Mouse (Mus musculus): ENCODE results near the gene Nectin1. TPM values are rescaled to one million over a fixed set of nuclear protein-coding genes. Genes with fewer than 3 reads are reported as not detected.

Nectin1 gene
- total RNA-seq, 1 experiment from 2014 or later, result 0.50 TPM

DNA sequence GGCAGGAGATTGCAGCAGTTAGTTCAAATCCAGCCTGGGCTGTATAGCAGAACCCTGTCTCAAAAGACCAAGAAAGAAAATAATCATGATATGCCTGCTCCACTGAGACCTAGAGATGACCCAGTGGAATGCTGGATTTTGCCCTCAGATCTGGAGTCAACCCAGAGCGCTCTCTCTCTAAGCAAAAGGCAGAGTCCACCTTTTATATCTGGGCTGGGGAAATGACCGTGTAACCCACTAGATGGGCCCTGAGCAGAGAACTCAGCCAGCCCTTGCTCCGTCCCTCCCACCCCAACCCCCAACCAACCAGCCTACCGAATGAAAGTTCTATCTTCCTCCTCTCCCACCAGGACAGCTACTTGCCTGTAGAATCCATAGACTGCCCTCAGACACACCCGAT, 81.4 kb downstream of the Nectin1 start:
- ATAC-seq (replicated peaks in 1 of 2; ENCODE audit: insufficient read depth in 1 of 2, low FRiP score in 2 of 2, low TSS enrichment in 1 of 2, low read depth in 1 of 2, poor library complexity in 2 of 2, severe bottlenecking in 2 of 2), result no peak

DNA sequence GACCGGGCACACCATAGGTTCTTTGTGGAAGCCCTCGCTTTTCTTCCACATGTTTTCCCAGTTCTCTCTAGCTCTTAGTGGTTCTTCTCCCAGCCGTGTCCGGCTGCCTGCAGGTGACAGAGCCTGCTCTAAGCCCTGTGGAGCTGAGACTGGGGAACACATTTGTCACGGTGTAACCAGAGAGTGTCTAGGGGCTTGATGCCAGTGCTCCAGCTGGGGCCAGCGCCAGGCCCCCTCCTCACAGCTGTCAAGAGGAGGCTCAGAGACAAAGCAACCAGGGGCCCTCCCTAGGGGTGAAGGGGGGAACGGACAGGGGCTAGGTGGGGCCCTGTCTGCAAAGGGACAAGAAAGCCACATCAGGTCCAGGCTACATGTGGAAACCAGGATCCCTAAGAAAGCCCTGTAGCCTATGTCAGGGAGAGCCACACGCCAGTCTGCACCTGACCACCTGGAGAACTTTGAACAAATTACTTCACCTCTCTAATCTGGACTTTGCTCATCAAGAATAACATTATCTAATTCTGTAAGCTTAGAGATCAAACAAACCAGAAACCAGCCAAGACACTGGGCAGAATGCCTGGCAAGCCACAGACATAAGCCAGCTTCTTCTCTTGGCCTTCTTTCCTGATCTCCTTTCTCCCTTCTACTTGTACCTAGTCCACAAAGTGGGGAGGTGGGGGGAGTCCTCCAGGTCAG, 82.9 kb downstream of the Nectin1 start:
- no peak for ATAC-seq (replicated peaks in 1 of 2; ENCODE audit: insufficient read depth in 1 of 2, low FRiP score in 2 of 2, low TSS enrichment in 1 of 2, low read depth in 1 of 2, poor library complexity in 2 of 2, severe bottlenecking in 2 of 2)

DNA sequence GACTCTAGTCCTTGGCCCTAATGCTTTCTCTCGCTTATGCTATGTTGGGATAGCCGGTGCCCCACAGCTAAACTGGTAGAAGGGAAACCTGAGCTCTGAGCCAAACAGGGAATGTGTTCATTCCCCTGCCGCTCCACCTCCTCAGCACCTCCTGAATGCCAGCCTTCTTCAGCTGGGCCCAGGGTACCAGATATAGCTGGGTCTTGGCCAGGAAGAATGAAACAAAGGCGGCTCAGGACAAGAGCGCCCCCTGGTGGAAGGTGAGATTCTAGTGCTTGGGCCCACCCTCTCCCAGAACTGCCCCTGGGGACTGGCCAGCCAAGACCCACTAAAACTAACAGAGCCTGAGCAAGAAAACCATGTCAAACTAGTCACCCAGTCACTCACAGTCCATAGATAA, 83.8 kb downstream of the Nectin1 start:
- ATAC-seq (replicated peaks in 1 of 2; ENCODE audit: insufficient read depth in 1 of 2, low FRiP score in 2 of 2, low TSS enrichment in 1 of 2, low read depth in 1 of 2, poor library complexity in 2 of 2, severe bottlenecking in 2 of 2), result peak; percentile 42 to 56; a peak in 3 of 4 replicates

DNA sequence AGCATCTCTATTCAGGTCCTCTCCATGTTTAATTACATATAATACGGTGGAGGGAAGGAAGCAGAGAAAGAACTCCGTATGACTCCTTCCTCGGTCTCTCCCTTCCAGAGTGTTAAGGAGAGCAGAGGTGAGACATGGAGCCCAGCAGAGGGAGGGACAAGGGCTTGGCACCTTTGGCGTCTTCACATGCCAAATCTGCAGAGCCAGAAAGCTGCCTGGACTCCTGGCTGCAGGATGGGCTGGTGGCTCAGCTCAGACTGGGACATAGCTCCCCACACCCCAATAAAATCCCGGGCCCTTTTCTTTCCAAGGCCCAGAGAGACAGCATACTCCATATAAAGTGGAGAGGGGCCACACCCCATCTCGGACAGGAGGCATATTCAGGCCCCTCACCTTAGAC, 85.2 kb downstream of the Nectin1 start:
- ATAC-seq (replicated peaks in 1 of 2; ENCODE audit: insufficient read depth in 1 of 2, low FRiP score in 2 of 2, low TSS enrichment in 1 of 2, low read depth in 1 of 2, poor library complexity in 2 of 2, severe bottlenecking in 2 of 2), result no peak

DNA sequence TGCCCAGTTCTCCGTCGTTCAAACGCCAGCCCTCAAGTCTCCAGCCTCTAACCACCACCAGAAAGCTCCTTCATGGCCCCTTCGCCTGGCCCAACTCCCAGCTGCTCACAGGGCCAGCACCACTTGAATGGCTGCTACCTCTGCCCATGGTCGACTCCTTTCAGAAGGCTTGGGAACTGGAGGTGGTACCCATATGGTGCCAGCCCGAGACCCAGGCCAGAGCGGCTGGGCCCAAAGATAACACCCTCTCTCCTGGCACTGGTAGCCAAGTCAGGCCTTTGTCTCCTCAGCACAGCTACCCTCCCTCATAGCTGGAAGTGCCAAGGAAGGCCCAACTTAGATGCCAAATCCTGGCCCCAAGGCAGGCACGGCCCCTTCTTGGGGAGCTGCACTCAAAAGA, 89.4 kb downstream of the Nectin1 start:
- ATAC-seq (replicated peaks in 1 of 2; ENCODE audit: insufficient read depth in 1 of 2, low FRiP score in 2 of 2, low TSS enrichment in 1 of 2, low read depth in 1 of 2, poor library complexity in 2 of 2, severe bottlenecking in 2 of 2), result no peak

DNA sequence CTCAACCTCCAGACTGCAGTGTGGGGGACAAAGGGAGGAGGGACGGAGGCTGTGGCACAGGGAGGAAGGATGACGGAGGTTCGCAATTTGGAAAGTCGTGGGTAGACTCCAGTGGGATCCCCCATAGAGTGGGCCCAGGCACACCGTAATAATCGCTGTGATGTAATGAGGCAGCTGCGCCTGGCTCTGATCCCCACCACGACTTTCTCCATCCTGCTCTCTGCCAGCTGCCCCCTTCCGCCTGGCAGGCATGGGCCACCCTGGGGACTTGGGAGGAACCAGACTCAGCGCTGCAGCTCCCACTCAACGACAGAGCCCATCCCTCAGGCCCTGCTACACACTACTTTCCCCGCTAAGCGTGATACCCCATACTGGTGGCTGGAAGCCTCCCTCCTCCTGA, 90.5 kb downstream of the Nectin1 start:
- ATAC-seq (replicated peaks in 1 of 2; ENCODE audit: insufficient read depth in 1 of 2, low FRiP score in 2 of 2, low TSS enrichment in 1 of 2, low read depth in 1 of 2, poor library complexity in 2 of 2, severe bottlenecking in 2 of 2), result no peak

DNA sequence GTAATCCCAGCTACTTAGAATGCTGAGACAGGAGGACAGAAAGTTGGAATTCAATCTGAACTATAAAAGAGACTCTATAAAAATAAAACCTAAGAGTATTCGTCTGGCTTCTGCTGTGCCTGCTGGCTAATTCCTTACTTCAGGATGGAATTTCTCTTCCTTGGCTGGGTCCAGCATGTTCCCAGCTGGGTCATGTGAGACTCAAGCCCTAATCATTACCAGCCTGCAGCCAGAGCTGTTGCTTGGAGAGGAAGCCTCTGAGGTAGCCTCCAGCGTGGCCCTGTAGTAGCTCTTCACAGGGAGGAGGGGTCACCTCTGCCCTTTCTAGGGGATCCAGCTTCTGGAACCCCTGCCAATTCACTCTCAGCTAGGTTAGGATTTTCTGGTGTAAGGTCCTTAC, 94.8 kb downstream of the Nectin1 start:
- ATAC-seq (replicated peaks in 1 of 2; ENCODE audit: insufficient read depth in 1 of 2, low FRiP score in 2 of 2, low TSS enrichment in 1 of 2, low read depth in 1 of 2, poor library complexity in 2 of 2, severe bottlenecking in 2 of 2), result no peak

DNA sequence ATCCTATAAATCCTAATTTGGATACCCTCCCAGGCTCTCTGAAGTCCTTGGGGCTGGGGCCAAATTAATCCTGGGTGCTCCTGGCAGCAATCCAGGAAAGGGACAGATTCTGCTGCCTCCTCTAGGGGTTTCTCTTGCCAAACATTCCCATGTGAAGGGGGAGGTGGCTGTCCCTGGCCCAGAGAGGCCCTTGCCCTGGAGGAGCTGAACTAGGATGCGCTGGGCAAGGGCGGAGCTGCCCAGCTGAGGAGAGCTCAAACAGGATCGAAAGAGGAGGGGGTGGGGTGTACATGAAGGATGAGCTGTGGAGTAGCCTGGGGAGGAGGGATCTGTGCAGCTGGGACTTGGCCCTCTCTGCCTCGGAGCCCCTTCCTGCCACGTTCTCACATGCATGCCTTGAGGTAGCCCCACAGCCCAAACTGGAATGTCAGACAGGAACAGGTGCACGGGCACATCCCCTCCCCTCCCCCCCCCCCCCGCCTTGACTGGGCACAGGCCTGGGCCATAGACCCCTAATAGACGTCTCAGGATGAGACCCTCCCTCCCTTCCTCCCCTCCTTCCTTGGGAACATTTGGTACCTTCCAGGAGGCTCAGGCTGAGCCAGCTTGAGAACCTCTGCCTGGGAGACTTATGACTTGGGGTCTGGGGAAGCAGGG, 99.3 kb downstream of the Nectin1 start:
- ATAC-seq (replicated peaks in 1 of 2; ENCODE audit: insufficient read depth in 1 of 2, low FRiP score in 2 of 2, low TSS enrichment in 1 of 2, low read depth in 1 of 2, poor library complexity in 2 of 2, severe bottlenecking in 2 of 2), result no peak

DNA sequence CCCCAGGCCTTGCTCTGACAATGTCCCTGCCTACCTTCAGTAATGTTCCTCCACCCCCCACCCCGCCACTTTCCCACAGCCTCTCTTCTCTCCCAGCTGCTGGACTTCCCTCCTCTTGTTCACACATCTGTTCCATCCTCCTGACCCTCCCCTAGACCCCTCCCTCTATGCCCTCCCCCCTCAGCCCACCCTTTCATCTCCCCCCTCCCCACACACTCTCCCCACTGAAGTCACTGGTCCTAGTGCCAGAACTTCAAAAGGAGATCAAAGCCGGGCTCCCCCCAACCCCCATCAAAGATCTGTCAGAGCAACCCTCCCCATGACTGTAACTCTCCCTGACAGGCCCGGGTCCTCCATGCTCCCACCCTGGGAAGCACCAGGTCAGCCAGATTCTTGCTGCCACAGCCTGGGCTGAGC, 99.9 kb downstream of the Nectin1 start:
- ATAC-seq (replicated peaks in 1 of 2; ENCODE audit: insufficient read depth in 1 of 2, low FRiP score in 2 of 2, low TSS enrichment in 1 of 2, low read depth in 1 of 2, poor library complexity in 2 of 2, severe bottlenecking in 2 of 2), result no peak

DNA sequence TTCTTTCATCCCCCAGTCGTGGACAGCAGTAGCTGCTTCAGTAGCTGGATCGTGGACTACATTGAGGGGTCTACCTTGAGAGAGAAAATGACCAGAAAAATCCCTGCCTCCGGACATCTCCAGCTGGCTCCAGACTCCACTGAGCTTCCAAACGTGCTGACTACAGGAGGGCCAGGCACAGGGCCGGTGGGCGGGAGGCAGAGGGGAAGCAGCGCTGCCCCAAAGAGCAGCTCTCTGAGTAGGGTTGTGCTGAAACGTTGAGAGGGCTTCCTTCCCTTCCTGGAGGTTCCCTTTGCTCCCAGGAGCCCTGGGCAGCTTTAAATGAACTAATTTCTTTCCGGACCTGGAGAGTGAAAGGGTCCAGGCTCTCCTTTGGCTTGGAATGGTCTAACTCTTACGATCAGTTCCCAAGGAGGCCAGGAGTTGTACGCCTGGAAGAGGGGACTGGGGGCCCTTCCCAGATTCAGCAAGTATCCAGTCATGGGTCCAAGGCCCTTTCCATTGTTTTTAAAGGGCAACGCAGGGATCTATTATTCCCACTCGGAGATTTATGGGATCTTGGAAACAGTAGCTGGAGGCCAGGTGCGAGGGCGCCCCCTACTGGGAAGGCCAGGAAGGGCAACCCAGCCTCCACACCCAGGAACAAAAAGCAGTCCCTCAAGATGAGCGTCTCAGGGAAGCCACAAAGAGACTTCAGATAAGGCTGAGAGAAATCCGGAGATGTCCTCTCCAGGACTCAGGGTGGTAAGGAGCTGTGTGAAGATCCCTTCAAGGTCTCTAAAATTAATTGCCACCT, 102.1 kb downstream of the Nectin1 start:
- ATAC-seq (replicated peaks in 1 of 2; ENCODE audit: insufficient read depth in 1 of 2, low FRiP score in 2 of 2, low TSS enrichment in 1 of 2, low read depth in 1 of 2, poor library complexity in 2 of 2, severe bottlenecking in 2 of 2), result 0 out of 4 replicates have a peak, but pooled peaks of 1 of the 2 experiments have one; percentile 22

DNA sequence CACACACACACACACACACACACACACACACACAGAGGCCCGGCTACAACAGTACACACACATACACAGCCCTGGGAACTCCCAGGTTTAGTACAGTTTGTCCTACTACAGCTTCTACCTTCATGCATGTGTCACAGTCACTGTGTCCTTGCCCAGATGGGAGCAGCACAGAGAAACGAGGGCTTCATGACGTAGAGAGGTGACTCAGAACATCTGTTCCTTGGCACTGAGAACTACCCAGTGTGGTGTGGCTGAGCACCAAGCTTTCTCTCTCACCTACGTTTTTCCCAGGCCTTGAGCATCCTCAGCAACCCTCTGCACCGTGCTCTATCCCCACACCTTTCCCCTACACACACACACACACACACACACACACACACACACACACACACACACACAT, 104.1 kb downstream of the Nectin1 start:
- no peak for ATAC-seq (replicated peaks in 1 of 2; ENCODE audit: insufficient read depth in 1 of 2, low FRiP score in 2 of 2, low TSS enrichment in 1 of 2, low read depth in 1 of 2, poor library complexity in 2 of 2, severe bottlenecking in 2 of 2)

DNA sequence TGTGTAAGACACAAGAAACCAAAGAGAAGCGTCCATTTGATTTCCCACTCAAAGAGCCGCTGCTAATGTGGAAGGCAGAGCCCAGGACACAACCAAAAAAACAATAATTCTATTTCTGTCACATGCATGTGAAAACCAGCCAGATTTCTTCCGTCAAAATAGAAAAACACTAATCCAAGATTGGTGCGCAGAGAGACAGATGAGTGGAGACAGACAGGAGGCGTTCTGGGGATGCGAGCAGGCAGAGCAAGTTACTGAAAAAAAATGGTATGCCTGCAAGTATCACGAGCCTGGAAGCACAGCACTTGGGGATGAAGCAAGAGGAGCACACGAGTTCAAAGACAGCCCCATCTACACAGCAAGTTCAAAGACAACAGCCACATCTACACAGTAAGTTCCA, 106.5 kb downstream of the Nectin1 start:
- ATAC-seq (replicated peaks in 1 of 2; ENCODE audit: insufficient read depth in 1 of 2, low FRiP score in 2 of 2, low TSS enrichment in 1 of 2, low read depth in 1 of 2, poor library complexity in 2 of 2, severe bottlenecking in 2 of 2), result no peak

DNA sequence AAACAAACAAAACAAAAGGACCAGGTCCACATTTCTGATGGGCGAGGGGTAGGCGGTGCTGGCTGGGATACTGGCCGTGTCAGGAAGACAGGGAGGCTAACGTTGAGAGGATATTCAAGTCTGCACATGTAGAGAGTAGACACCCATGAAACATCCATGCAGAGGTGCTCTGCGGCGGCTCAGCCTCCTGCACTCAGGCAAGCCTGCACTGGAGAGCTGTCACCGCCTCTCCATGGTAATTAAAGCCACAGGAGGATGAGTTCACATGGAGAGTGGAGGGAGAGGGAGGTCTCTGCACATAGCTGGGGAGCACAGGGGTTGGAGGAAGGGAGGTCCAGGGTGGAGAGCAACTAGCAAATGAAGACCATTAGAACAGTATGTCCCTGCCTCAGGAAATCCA, 107.4 kb downstream of the Nectin1 start:
- no peak for ATAC-seq (replicated peaks in 1 of 2; ENCODE audit: insufficient read depth in 1 of 2, low FRiP score in 2 of 2, low TSS enrichment in 1 of 2, low read depth in 1 of 2, poor library complexity in 2 of 2, severe bottlenecking in 2 of 2)

DNA sequence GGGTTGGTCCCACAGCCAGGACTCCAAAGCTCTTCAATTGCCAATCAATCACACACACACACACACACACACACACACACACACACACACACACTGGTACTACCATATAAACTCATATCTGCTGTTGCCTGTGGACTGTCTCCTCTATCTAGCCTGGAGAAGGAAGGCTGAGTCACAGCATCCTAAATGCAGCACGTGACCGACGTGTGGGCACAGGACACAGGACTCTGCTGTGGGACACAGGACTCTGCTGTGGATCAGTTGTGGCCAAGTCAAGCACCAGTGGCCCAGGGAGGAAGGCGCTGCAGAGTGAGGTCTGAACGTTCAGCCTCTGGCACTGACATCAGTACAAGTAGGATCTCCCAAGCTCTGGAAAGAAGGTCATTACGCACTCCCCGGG, 112.1 kb downstream of the Nectin1 start:
- ATAC-seq (replicated peaks in 1 of 2; ENCODE audit: insufficient read depth in 1 of 2, low FRiP score in 2 of 2, low TSS enrichment in 1 of 2, low read depth in 1 of 2, poor library complexity in 2 of 2, severe bottlenecking in 2 of 2), result no peak

All from hematopoietic stem cell, adult 5-6 weeks (primary cell).